Mouse (Mus musculus): ENCODE data around the gene Gm19684. TPM values are rescaled to one million over a fixed set of nuclear protein-coding genes. Genes with fewer than 3 reads are reported as not detected.
"Not testable (repeated sequence)": the region's sequence is repeated elsewhere in the genome, so short reads cannot be mapped to it uniquely, and the experiment has no call there.

Gm19684 gene
- total RNA-seq, 2 experiments from 2014 or later: 0.23 TPM; not detected in 1

DNA sequence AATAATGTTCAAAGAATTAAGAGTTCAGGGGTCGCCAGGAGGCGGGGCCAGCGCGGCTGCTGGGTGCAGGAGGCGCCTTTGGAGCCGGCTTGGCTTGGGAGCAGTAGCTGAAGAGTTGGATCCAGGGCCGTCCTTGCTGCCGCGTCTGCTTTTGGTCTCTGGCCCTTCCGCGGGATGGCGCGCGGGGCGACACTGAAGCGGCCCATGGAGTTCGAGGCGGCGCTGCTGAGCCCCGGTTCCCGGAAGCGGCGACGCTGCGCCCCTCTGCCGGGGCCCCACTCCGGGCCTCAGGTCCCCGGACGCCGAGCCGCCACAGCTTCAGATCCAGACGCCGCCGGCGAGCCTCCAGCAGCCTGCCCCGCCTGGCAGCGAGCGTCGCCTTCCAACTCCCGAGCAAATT, 57.5 kb downstream of the Gm19684 start:
- DNase-seq: not testable (repeated sequence)

Other genes with a start within 250 kb of the Gm19684 start
- gene Dhx16, start 241.9 kb upstream of the Gm19684 start, total RNA-seq (2021): 10 to 100 TPM; 32.0 to 37.4 TPM
- gene 2310061I04Rik, start 224.2 kb upstream of the Gm19684 start, total RNA-seq (2021): 10 to 100 TPM; 56.3 to 57.9 TPM
- 10 to 100 TPM; 60.6 to 61.7 TPM for gene Atat1, start 211.6 kb upstream of the Gm19684 start, total RNA-seq (2021)
- gene Mrps18b, start 205.3 kb upstream of the Gm19684 start, total RNA-seq (2021): 10 to 100 TPM; 37.0 to 39.3 TPM
- 10 to 100 TPM; 78.6 to 82.8 TPM for gene Ppp1r10, start 205.2 kb upstream of the Gm19684 start, total RNA-seq (2021)
- gene Abcf1, start 151.9 kb upstream of the Gm19684 start, total RNA-seq (2021): 10 to 100 TPM; 70.0 to 71.3 TPM
- 100 to 1,000 TPM; 139 to 143 TPM for gene Gnl1, start 141.8 kb upstream of the Gm19684 start, total RNA-seq (2021)
- gene Prr3, start 141.4 kb upstream of the Gm19684 start, total RNA-seq (2021): 10 to 100 TPM; 47.7 to 53.8 TPM
- gene H2-T24, start 101.1 kb upstream of the Gm19684 start, total RNA-seq (2021): 1 to 10 TPM; 2.5 to 2.8 TPM
- 1 to 10 TPM; 4.7 to 5.0 TPM for gene H2-T23, start 88.8 kb upstream of the Gm19684 start, total RNA-seq (2021)
- 10 to 100 TPM in 1 of 2 experiments, 1 to 10 TPM in 1; 9.0 to 11.0 TPM for gene H2-T22, start 78.9 kb upstream of the Gm19684 start, total RNA-seq (2021)
- under 1 TPM in 1 of 2 experiments, not detected in 1; 0.22 TPM for gene Gm6034, start 78.7 kb upstream of the Gm19684 start, total RNA-seq (2021)
- 1 to 10 TPM; 1.2 to 1.9 TPM for gene Gm11127, start 63.3 kb upstream of the Gm19684 start, total RNA-seq (2021)
- not detected for gene Gm7030, start 7.7 kb downstream of the Gm19684 start, total RNA-seq (2021)
- gene Gm8909, start 46.9 kb downstream of the Gm19684 start, total RNA-seq (2021): not detected
- gene H2-T3, start 68.6 kb downstream of the Gm19684 start, total RNA-seq (2021): not detected
- gene Rpp21, start 136.4 kb downstream of the Gm19684 start, total RNA-seq (2021): 10 to 100 TPM; 43.3 to 44.5 TPM
- gene Trim39, start 150.6 kb downstream of the Gm19684 start, total RNA-seq (2021): 10 to 100 TPM; 21.2 to 23.7 TPM
- gene H2-M10.2, start 164.8 kb downstream of the Gm19684 start, total RNA-seq (2021): not detected
- not detected for gene H2-M10.1, start 204.5 kb downstream of the Gm19684 start, total RNA-seq (2021)
- not detected for gene H2-M10.3, start 246.7 kb downstream of the Gm19684 start, total RNA-seq (2021)

Data from layer of hippocampus, postnatal 36 days (tissue).